In genomic region chr11:32404708-32405107, GRCm38 (mm10) we compare ENCODE assay signal across 18 mouse cellular contexts. TPM values are rescaled to one million over a fixed set of nuclear protein-coding genes. Genes with fewer than 3 reads are reported as not detected.
DNase-seq lines count a peak whose midpoint lies in the region; ATAC-seq and TF ChIP-seq lines count a peak whose summit lies in the region.
"Had no signal": no experiment of that assay in that cellular context is flagged by ENCODE, and none has a peak within 500 bp of the region (broad histone marks: within the 10 kb centered on the region; RNA-seq: fewer than 3 reads in every experiment).

No protein-coding gene starts in this region.

- DNase-seq in forebrain, embryonic 14.5 days (ENCODE audit: low spot score): no peak
- peak; percentile 28 for DNase-seq in lung, postnatal 0 days (ENCODE audit: low spot score)
- DNase-seq in lung, postnatal 4 days: no peak
- peak; percentile 23 for DNase-seq in gonadal fat pad, adult 2 months (ENCODE audit: low read depth)
- no peak for DNase-seq in thymus, postnatal 25 days
- DNase-seq in urinary bladder, adult 2 months (ENCODE audit: low spot score): no peak
- DNase-seq: cerebellum, postnatal 14 days; gastrocnemius, postnatal 10 days; layer of hippocampus, adult 9-11 months; right cerebral cortex, adult 18-20 months had no signal

- WGBS in forebrain, embryonic 13.5 days: 78% methylated on average over 3 of the region's 3 CpGs
- WGBS in forebrain, embryonic 14.5 days: 96% methylated on average over 3 of the region's 3 CpGs
- 65% methylated on average over 3 of the region's 3 CpGs for WGBS in lung, postnatal 0 days
- WGBS in neural tube, embryonic 14.5 days: 77% methylated on average over 3 of the region's 3 CpGs

- 0 out of 2 replicates have a peak, but pooled peaks cover 5% of the 10 kb centered on the region for H3K4me1 ChIP-seq in forebrain, embryonic 13.5 days
- H3K4me1 ChIP-seq in forebrain, embryonic 14.5 days (ENCODE audit: control insufficient read depth, insufficient read depth, low read length): no peaks in the 10 kb centered on the region
- peaks cover 6% of the 10 kb centered on the region; the same call in 1 of the 2 replicates for H3K4me1 ChIP-seq in lung, postnatal 0 days (ENCODE audit: insufficient read depth, low read depth, low read length)
- no peaks in the 10 kb centered on the region for H3K4me1 ChIP-seq in neural tube, embryonic 14.5 days (ENCODE audit: control insufficient read depth, insufficient read depth, low read length)
- H3K4me1 ChIP-seq: forebrain, embryonic 15.5 days had no signal

- H3K9ac ChIP-seq in forebrain, embryonic 13.5 days: no peak overlapping the region
- H3K9ac ChIP-seq in forebrain, embryonic 14.5 days (ENCODE audit: low read length): no peak overlapping the region
- no peak overlapping the region for H3K9ac ChIP-seq in lung, postnatal 0 days (replicated peaks; ENCODE audit: low read depth)
- H3K9ac ChIP-seq in neural tube, embryonic 14.5 days (replicated peaks; ENCODE audit: low read depth, low read length): no peak overlapping the region
- H3K9ac ChIP-seq: embryonic facial prominence, embryonic 12.5 days; forebrain, embryonic 15.5 days; heart, embryonic 15.5 days; liver, embryonic 14.5 days; neural tube, embryonic 12.5 days had no signal

- peak; percentile 73 for TF ChIP-seq EP300 in lung, postnatal 0 days (IDR thresholded peaks at IDR 0.05)

- H3K4me3 ChIP-seq in forebrain, embryonic 13.5 days: no peak overlapping the region
- H3K4me3 ChIP-seq in forebrain, embryonic 14.5 days (ENCODE audit: low read depth, low read length): no peak overlapping the region
- no peak overlapping the region for H3K4me3 ChIP-seq in lung, postnatal 0 days (ENCODE audit: low read depth, low read length)
- no peak overlapping the region for H3K4me3 ChIP-seq in neural tube, embryonic 14.5 days (ENCODE audit: low read depth, low read length)
- H3K4me3 ChIP-seq: embryonic facial prominence, embryonic 12.5 days; forebrain, embryonic 15.5 days; heart, embryonic 15.5 days; neural tube, embryonic 12.5 days had no signal

- ATAC-seq in forebrain, embryonic 13.5 days: no peak
- ATAC-seq in forebrain, embryonic 14.5 days: no peak
- ATAC-seq in lung, postnatal 0 days: peak; percentile 32; the same call in 1 of the 2 replicates
- ATAC-seq in neural tube, embryonic 14.5 days (ENCODE audit: low read depth): no peak
- ATAC-seq: CD4-positive, CD25-positive, alpha-beta regulatory T cell, adult 4 months; forebrain, embryonic 15.5 days had no signal

- H3K27ac ChIP-seq in forebrain, embryonic 13.5 days: 0 out of 2 replicates have a peak overlapping the region, but pooled peaks have one; percentile 10
- no peak overlapping the region for H3K27ac ChIP-seq in forebrain, embryonic 14.5 days (ENCODE audit: low read depth, low read length)
- H3K27ac ChIP-seq in lung, postnatal 0 days (ENCODE audit: low read length): no peak overlapping the region
- peak overlapping the region; percentile 1; the same call in 1 of the 2 replicates for H3K27ac ChIP-seq in neural tube, embryonic 14.5 days (ENCODE audit: low read depth, low read length)
- H3K27ac ChIP-seq: embryonic facial prominence, embryonic 12.5 days; forebrain, embryonic 15.5 days; heart, embryonic 15.5 days; liver, embryonic 14.5 days; neural tube, embryonic 12.5 days had no signal

- no peaks in the 10 kb centered on the region for H3K9me3 ChIP-seq in forebrain, embryonic 13.5 days (replicated peaks)
- no peaks in the 10 kb centered on the region for H3K9me3 ChIP-seq in forebrain, embryonic 14.5 days (replicated peaks; ENCODE audit: control insufficient read depth, low read length)
- H3K9me3 ChIP-seq in lung, postnatal 0 days (ENCODE audit: low read length): no peaks in the 10 kb centered on the region
- no peaks in the 10 kb centered on the region for H3K9me3 ChIP-seq in neural tube, embryonic 14.5 days (ENCODE audit: control insufficient read depth, low read length)
- H3K9me3 ChIP-seq: embryonic facial prominence, embryonic 12.5 days; forebrain, embryonic 15.5 days; heart, embryonic 15.5 days; neural tube, embryonic 12.5 days had no signal

- no peak for TF ChIP-seq CTCF in lung, postnatal 0 days (IDR thresholded peaks at IDR 0.05)

- no peaks in the 10 kb centered on the region for H3K27me3 ChIP-seq in forebrain, embryonic 13.5 days
- no peaks in the 10 kb centered on the region for H3K27me3 ChIP-seq in forebrain, embryonic 14.5 days (replicated peaks; ENCODE audit: control insufficient read depth, insufficient read depth, low read length)
- H3K27me3 ChIP-seq in lung, postnatal 0 days (replicated peaks; ENCODE audit: insufficient read depth, low read length): no peaks in the 10 kb centered on the region
- no peaks in the 10 kb centered on the region for H3K27me3 ChIP-seq in neural tube, embryonic 14.5 days (ENCODE audit: control insufficient read depth, insufficient read depth, low read length)
- H3K27me3 ChIP-seq: embryonic facial prominence, embryonic 12.5 days; forebrain, embryonic 15.5 days; heart, embryonic 15.5 days; neural tube, embryonic 12.5 days had no signal

- H3K4me2 ChIP-seq in forebrain, embryonic 13.5 days: no peak overlapping the region
- no peak overlapping the region for H3K4me2 ChIP-seq in forebrain, embryonic 14.5 days (ENCODE audit: low read length)
- no peak overlapping the region for H3K4me2 ChIP-seq in lung, postnatal 0 days (replicated peaks; ENCODE audit: low read depth, low read length)
- no peak overlapping the region for H3K4me2 ChIP-seq in neural tube, embryonic 14.5 days (ENCODE audit: low read depth, low read length)
- H3K4me2 ChIP-seq: embryonic facial prominence, embryonic 12.5 days; forebrain, embryonic 15.5 days; heart, embryonic 15.5 days; neural tube, embryonic 12.5 days had no signal

- peaks cover 67% of the 10 kb centered on the region for H3K36me3 ChIP-seq in forebrain, embryonic 13.5 days (ENCODE audit: poor library complexity, severe bottlenecking)
- H3K36me3 ChIP-seq in forebrain, embryonic 14.5 days (ENCODE audit: control insufficient read depth, insufficient read depth, low read length): peaks cover 40% of the 10 kb centered on the region
- H3K36me3 ChIP-seq in lung, postnatal 0 days (ENCODE audit: insufficient read depth, low read length): 0 out of 2 replicates have a peak, but pooled peaks cover 3% of the 10 kb centered on the region
- H3K36me3 ChIP-seq in neural tube, embryonic 14.5 days (ENCODE audit: control insufficient read depth, insufficient read depth, low read length): no peaks in the 10 kb centered on the region
- H3K36me3 ChIP-seq: heart, embryonic 15.5 days had no signal

RNA-seq across cellular contexts. Expression of gene Ubtd2, which starts 50.5 kb away (rescaled TPM):
- polyA plus RNA-seq in forebrain, embryonic 13.5 days (2015; fragmentation: Nextera tagmentation; extraction: Ambion mirVana): 59.4 and 60.4 TPM in 2 replicates
- 71.7 and 76.2 TPM in 2 replicates for polyA plus RNA-seq in forebrain, embryonic 14.5 days (2014; fragmentation: Nextera tagmentation; extraction: Ambion mirVana)
- polyA plus RNA-seq in lung, postnatal 0 days (2015; fragmentation: Nextera tagmentation; extraction: Ambion mirVana): 23.7 and 25.1 TPM in 2 replicates
- 11.2 and 12.2 TPM in 2 replicates for polyA plus RNA-seq in gonadal fat pad, adult 2 months (2012; rRNA removed)
- polyA plus RNA-seq in neural tube, embryonic 14.5 days (2014; fragmentation: Nextera tagmentation; extraction: Ambion mirVana): 52.5 and 55.5 TPM in 2 replicates
- 18.7 and 21.2 TPM in 2 replicates for polyA plus RNA-seq in urinary bladder, adult 2 months (2012; rRNA removed)

RNA-seq across cellular contexts. Expression of gene Sh3pxd2b, which starts 57.1 kb away (rescaled TPM):
- 15.7 and 18.6 TPM in 2 replicates for polyA plus RNA-seq in forebrain, embryonic 13.5 days (2015; fragmentation: Nextera tagmentation; extraction: Ambion mirVana)
- 13.4 and 17.0 TPM in 2 replicates for polyA plus RNA-seq in forebrain, embryonic 14.5 days (2014; fragmentation: Nextera tagmentation; extraction: Ambion mirVana)
- polyA plus RNA-seq in lung, postnatal 0 days (2015; fragmentation: Nextera tagmentation; extraction: Ambion mirVana): 7.4 and 9.4 TPM in 2 replicates
- polyA plus RNA-seq in gonadal fat pad, adult 2 months (2012; rRNA removed): 9.6 and 11.7 TPM in 2 replicates
- polyA plus RNA-seq in neural tube, embryonic 14.5 days (2014; fragmentation: Nextera tagmentation; extraction: Ambion mirVana): 21.3 and 23.1 TPM in 2 replicates
- polyA plus RNA-seq in urinary bladder, adult 2 months (2012; rRNA removed): 10.0 and 15.0 TPM in 2 replicates

Comparison
In these comparisons a context has a peak if more than half of its experiments do, and no peak if none do; other contexts are left out.
1. H3K27ac ChIP-seq: peak in forebrain, embryonic 13.5 days (single experiment) and neural tube, embryonic 14.5 days (single experiment); none in forebrain, embryonic 14.5 days (single experiment) and lung, postnatal 0 days (single experiment).
2. DNase-seq: peak in lung, postnatal 0 days (single experiment) and gonadal fat pad, adult 2 months (single experiment); none in forebrain, embryonic 14.5 days (single experiment), lung, postnatal 4 days (0 of 2), thymus, postnatal 25 days (single experiment) and urinary bladder, adult 2 months (single experiment).